Mouse (Mus musculus) ES-E14 (cell line): ENCODE results near the gene Idh3a. TPM values are rescaled to one million over a fixed set of nuclear protein-coding genes. Genes with fewer than 3 reads are reported as not detected.

Experiments used
- DNase-seq: peaks from one replicate; pipeline ENCODE4 v3.0.0-alpha.2; 2013; ENCODE audit warnings: low read depth, low spot score
- H3K27ac ChIP-seq: 2 replicates; pipeline ENCODE4 v1.5.1; 2012; ENCODE audit warnings: low read depth, mild to moderate bottlenecking, low read length, moderate library complexity, mixed read lengths; ENCODE audit not compliant: poor library complexity, insufficient read depth, severe bottlenecking
- H3K36me3 ChIP-seq: 2 replicates; pipeline ENCODE4 v1.6.1; 2012; ENCODE audit warnings: mild to moderate bottlenecking, low read length, moderate library complexity, mixed read lengths; ENCODE audit not compliant: control insufficient read depth, poor library complexity, insufficient read depth, severe bottlenecking
- H3K4me1 ChIP-seq, 2 experiments: fragments of 150-350 bp in 1 of 2; sonication (generic) in 1 of 2; 2 replicates each; pipeline ENCODE4 v1.6.1; 2012; ENCODE audit warnings: low read length in 2 of 2, mild to moderate bottlenecking in 1 of 2, mixed read lengths in 1 of 2; ENCODE audit not compliant: control insufficient read depth in 2 of 2, insufficient read depth in 2 of 2, poor library complexity in 1 of 2
- H3K4me3 ChIP-seq, 2 experiments: fragments of 150-350 bp in 1 of 2; sonication (generic) in 1 of 2; 2 replicates each; pipeline ENCODE4 v1.5.1; 2012; ENCODE audit warnings: low read length in 2 of 2, low read depth in 1 of 2, mild to moderate bottlenecking in 1 of 2, mixed read lengths in 1 of 2; ENCODE audit not compliant: insufficient read depth in 1 of 2, poor library complexity in 1 of 2, severe bottlenecking in 1 of 2
- H3K9ac ChIP-seq: 2 replicates; pipeline ENCODE4 v1.6.1; 2012; ENCODE audit warnings: low read depth, mild to moderate bottlenecking, low read length, mixed read lengths; ENCODE audit not compliant: poor library complexity, insufficient read depth, severe bottlenecking
- H3K9me3 ChIP-seq: fragments of 150-350 bp; sonication (generic); 2 replicates; pipeline ENCODE4 v1.6.1; 2012; ENCODE audit warnings: low read depth, mild to moderate bottlenecking, low read length; ENCODE audit not compliant: control insufficient read depth, insufficient read depth
- CHD2 ChIP-seq: IDR thresholded peaks from 2 replicates; pipeline ENCODE4 v1.6.1; 2014; ENCODE audit warnings: mild to moderate bottlenecking, low read depth, low read length, inconsistent platforms
- HCFC1 ChIP-seq: IDR thresholded peaks from 2 replicates; pipeline ENCODE4 v1.6.1; 2012; ENCODE audit warnings: low read length, inconsistent platforms, borderline replicate concordance; ENCODE audit not compliant: insufficient read depth
- MAFK ChIP-seq: IDR thresholded peaks from 2 replicates; pipeline ENCODE4 v1.6.1; 2014; ENCODE audit warnings: mild to moderate bottlenecking, low read depth, low read length, inconsistent platforms; ENCODE audit not compliant: insufficient read depth
- ZC3H11A ChIP-seq: IDR thresholded peaks from 2 replicates; pipeline ENCODE4 v1.6.1; 2012; ENCODE audit warnings: low read depth, mild to moderate bottlenecking, inconsistent platforms, low read length, borderline replicate concordance
- ZNF384 ChIP-seq: IDR thresholded peaks from 2 replicates; pipeline ENCODE4 v1.6.1; 2012; ENCODE audit warnings: low read depth, low read length, inconsistent platforms
- in situ Hi-C, 2 experiments: fragments of 600-800 bp; cut with MboI; formaldehyde crosslinking; loops; one replicate each; pipeline ENCODE4 v1.15.1; 2025; ENCODE audit warnings: low sequenced_read_pairs in 2 of 2, inconsistent platforms in 1 of 2; ENCODE audit not compliant: unreplicated experiment in 2 of 2
- total RNA-seq: library from RNA; depleted of rRNA; stranded (reverse); fragments of 300-350 nt; gene quantifications from 2 replicates; pipeline ENCODE4 v1.2.3, GENCODE M21; 2012

The Idh3a gene
- total RNA-seq, 1 experiment = 79.2 TPM

- peaks cover 0 to 2% of the 10 kb centered on the region in 2 experiments; a peak in 1 of 4 replicates for H3K4me1 ChIP-seq
- no peak within 1 kb of the TSS for H3K27ac ChIP-seq
- no peak for DNase-seq
- TF ChIP-seq CHD2 (no peak), ZNF384 (no peak), MAFK (no peak), ZC3H11A (no peak), HCFC1 (no peak)
- H3K9ac ChIP-seq = no peak within 1 kb of the TSS
- H3K36me3 ChIP-seq = no peaks in the 10 kb centered on the region
- H3K9me3 ChIP-seq = no peaks in the 10 kb centered on the region
- H3K4me3 ChIP-seq = no peak within 1 kb of the TSS
- in situ Hi-C loops = no loop called here
These were observed 47.5 kb upstream of the Idh3a start, which contains the start of gene Sh2d7 for GRCm38 (mm10) chr9:54538684-54539083. Gene Sh2d7 (plus strand): TSS chr9:54538984.

- DNase-seq = no peak
- no peak overlapping the region for H3K4me3 ChIP-seq
- H3K36me3 ChIP-seq = no peaks in the 10 kb centered on the region
- no peaks in the 10 kb centered on the region for H3K9me3 ChIP-seq
- peaks cover 0 to 2% of the 10 kb centered on the region in 2 experiments; a peak in 1 of 4 replicates for H3K4me1 ChIP-seq
- H3K27ac ChIP-seq = no peak overlapping the region
- no peak for TF ChIP-seq ZNF384
- no peak for TF ChIP-seq MAFK
- no peak for TF ChIP-seq CHD2
- no peak for TF ChIP-seq ZC3H11A
- in situ Hi-C loops = no loop called here
- no peak overlapping the region for H3K9ac ChIP-seq
These were observed 45.3 kb upstream of the Idh3a start for GRCm38 (mm10) chr9:54540801-54541200.

GRCm38 (mm10) chr9:54544212-54544953, 41.8 kb upstream of the Idh3a start:
- Histone ChIP-seq H3K9ac (no peak overlapping the region), H3K9me3 (no peaks in the 10 kb centered on the region), H3K4me3 (no peak overlapping the region), H3K4me1 (no peaks in the 10 kb centered on the region), H3K36me3 (no peaks in the 10 kb centered on the region), H3K27ac (no peak overlapping the region)
- in situ Hi-C loops = no loop called here
- TF ChIP-seq ZC3H11A (no peak), CHD2 (no peak), HCFC1 (no peak), MAFK (no peak), ZNF384 (no peak)
- DNase-seq = no peak

GRCm38 (mm10) chr9:54544954-54545315, 41.2 kb upstream of the Idh3a start:
- DNase-seq = no peak
- H3K27ac ChIP-seq = no peak overlapping the region
- H3K9me3 ChIP-seq = no peaks in the 10 kb centered on the region
- TF ChIP-seq CHD2 (no peak), ZNF384 (no peak), HCFC1 (no peak), ZC3H11A (no peak), MAFK (no peak)
- H3K4me1 ChIP-seq = no peaks in the 10 kb centered on the region
- no peak overlapping the region for H3K9ac ChIP-seq
- no peak overlapping the region for H3K4me3 ChIP-seq
- in situ Hi-C loops = no loop called here
- H3K36me3 ChIP-seq = no peaks in the 10 kb centered on the region
